Mouse (Mus musculus) adrenal gland, postnatal 36 days (tissue): ENCODE data around the gene Rbbp4. TPM values are rescaled to one million over a fixed set of nuclear protein-coding genes. Genes with fewer than 3 reads are reported as not detected.

Experiments
- DNase-seq, 2 experiments: peaks; one replicate each; pipeline ENCODE4 v3.0.0; 2021; ENCODE audit warnings: mixed read lengths in 1 of 2
- total RNA-seq, 2 experiments: library from RNA; stranded (reverse); gene quantifications; 2 replicates each; pipeline ENCODE4 v1.2.3; 2021

The Rbbp4 gene
- total RNA-seq, 2 experiments from 2014 or later, result 147 TPM

DNA sequence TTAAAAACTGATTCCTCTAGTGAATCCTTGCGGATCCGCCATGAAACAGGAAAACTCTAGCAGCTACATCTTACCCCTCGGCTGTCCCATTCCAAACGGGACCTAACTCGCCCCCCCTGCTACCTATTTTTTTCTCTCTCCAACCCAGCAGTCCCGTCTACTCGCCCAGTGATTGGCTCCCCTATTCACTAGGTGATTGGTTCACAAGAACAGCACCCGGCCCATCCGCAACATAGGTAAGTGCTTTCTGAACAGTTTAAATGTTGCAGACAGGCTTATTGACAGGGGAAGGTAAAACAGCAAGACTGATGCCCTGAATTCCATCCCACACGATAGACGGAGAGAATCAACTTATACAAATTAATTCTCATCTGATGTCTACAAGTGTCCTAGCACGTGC is 18.0 kb upstream of the Rbbp4 start:
- DNase-seq, result no peak

GRCm38 (mm10) chr4:129351111-129351510 is 15.9 kb upstream of the Rbbp4 start:
- no peak for DNase-seq

DNA sequence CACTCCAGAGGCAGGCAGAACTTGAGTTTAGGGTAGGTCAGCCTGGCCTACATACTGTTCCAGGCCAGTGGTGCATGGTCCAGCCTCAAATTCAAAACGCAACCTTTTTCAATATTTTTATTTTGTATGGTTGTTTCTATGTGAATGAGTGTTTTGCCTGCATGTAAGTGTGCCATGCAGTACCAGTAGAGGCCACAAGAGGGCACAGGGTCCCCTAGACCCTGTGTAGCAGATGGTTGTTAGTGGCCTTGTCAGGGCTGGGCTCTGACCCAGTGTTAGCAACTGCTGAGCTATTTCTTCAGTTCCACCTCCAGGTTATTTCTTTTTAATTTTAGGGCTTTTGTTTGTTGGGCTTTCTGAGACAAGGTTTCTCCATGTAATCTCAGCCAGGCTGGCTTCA is 15.5 kb upstream of the Rbbp4 start:
- peak; percentile 82 to 83 for DNase-seq

DNA sequence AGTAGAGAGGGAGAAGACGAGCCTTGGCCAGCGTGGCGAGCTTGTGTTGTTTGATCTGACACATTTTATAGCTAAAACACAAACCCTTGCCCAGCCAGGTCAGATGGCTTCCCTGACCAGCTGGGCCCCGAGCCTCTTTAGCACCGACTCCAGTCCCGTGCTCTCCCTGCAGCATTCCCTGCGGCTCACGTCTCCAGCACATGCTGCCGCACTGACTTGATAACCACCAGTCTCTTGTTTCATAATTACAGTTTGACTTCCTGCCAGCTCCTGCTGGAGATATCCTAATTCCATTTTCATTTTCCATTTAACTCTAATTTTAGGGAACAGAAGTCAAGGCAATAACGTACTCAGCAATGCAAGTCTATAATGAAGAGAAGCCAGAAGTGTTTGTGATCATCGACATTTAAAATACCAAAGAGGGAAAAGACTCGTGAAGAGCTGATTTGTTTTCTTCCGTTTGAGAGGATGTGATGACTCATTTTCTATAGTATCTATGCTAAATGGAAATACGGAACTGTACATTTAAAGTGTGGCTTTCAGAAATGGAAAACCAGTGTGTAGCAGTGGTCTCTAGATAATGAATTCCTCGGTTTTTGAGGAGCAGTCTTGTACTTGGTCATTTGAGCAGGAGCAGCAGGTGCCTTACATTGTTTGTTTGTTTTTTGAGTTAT is 11.4 kb upstream of the Rbbp4 start:
- DNase-seq, result peak in 1 of 2 experiments; percentile 23

DNA sequence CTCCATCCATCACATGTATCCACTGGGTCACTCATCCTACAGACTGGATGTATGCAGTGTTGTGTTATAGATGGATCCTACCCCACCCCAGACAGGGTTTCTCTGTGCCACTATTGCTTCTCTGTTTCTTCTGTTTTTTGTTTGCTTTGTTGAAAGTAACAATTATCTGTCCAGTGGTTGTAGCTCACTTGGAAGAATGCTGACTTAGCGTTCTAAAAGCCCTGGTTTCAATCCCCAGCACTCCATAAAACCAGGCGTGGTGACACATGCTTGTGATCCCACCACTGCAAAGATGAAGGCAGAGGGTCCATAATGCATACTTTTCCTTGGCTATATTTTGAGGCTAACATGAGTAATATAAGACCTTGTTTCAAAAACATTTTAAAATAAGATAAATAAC is 7.5 kb upstream of the Rbbp4 start:
- no peak for DNase-seq

- DNase-seq, result no peak
These were observed 6.7 kb upstream of the Rbbp4 start for GRCm38 (mm10) chr4:129341888-129342287.

- DNase-seq, result no peak
These were observed 4.6 kb upstream of the Rbbp4 start for GRCm38 (mm10) chr4:129339743-129340142.

- DNase-seq, result no peak
These were observed 1.1 kb upstream of the Rbbp4 start for GRCm38 (mm10) chr4:129336291-129336690.

- peak; percentile 66 to 72 for DNase-seq
These were observed 424 bp downstream of the Rbbp4 start for GRCm38 (mm10) chr4:129334677-129335215.

DNA sequence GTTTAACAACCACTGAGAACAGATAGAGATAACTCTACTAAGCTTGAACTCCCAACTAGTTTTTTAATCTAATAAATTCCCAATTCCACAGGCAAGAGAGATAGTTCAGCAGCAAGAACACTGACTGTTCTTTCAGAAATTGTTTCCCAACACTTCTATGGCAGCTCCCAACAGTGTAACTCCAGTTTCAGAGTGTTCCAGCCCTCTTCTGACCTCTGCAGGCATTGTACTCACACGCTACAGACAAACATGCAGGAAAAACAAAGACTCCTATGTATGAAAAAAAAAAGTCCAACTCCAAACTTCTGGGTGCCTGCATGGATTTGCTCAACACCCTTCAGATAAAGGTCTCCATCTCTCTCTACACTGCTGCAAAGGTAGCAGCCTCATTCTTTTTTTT is 2.3 kb downstream of the Rbbp4 start:
- DNase-seq, result no peak

DNA sequence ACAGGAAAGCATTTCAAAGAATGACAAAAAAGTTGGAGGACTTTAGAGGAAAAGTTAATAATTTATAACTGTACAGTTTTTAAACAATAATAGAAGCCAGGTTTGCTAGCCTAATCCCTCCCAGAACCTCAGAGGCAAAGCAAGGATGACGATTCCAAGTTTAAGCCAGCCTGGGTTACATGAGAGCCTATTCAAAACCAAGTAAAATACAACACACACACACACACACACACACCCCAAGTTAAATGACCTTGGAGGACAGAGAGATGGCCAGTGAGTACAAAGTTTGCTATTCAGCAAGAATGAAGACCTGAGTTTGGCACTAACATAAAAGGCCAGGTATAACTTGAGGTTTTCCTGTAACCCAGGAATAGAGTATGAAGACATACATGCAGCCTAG is 9.0 kb downstream of the Rbbp4 start:
- no peak for DNase-seq

DNA sequence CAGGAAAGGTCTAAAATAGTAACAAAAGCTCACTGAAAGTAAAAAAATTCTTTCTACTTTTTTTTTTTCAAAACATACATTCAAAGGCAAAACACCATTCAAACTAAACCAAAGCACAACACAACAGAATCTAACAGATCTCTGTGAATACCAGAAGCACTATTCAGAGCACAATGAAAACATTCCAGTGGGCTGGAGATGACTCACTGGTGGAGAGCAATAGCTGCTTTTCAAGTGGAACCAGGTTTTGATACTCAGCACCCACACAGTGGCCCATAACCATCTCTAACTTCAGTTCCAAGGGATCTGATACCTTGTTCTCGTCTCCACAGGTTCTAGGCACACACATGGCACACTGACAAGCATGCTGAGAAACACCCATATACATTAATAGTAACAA is 10.4 kb downstream of the Rbbp4 start:
- peak; percentile 25 to 34 for DNase-seq

DNA sequence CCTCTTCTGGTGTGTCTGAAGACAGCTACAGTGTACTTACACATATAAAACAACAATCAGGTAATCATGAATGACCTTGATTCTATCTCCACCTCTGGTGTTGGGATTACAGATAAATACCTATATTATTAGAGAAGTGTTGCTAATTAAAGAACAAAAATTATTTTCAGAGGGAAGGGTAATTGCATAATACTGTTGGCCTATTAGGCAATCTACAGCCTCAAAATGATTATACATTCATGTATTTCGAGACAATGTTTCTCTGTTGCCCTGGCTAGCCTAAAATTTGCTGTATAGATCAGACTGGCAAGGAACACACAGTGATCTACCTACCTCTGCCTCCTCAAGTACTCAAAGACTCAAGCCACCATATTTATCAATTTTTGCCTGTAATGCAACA is 11.7 kb downstream of the Rbbp4 start:
- no peak for DNase-seq

- no peak for DNase-seq
These were observed 13.1 kb downstream of the Rbbp4 start for GRCm38 (mm10) chr4:129322042-129322441.

DNA sequence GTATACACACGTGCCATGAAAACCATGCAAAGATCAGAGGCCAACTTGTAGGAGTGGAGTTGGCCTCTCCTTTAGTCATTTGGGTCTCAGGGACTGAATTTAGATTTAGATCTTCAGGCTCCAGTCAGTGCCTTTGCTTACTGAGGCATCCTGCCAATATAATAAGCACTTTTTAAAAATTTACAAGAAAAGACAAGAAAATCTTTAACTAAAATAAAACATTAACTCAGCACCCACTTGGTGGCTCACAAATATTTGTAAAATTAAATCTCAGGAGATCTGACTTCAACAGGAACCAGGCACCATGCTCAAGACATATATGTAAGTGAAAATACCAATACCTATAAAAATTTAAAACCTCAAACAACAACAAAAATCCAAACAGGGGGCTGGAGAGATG is 14.3 kb downstream of the Rbbp4 start:
- DNase-seq, result no peak

- no peak for DNase-seq
These were observed 21.3 kb downstream of the Rbbp4 start for GRCm38 (mm10) chr4:129313886-129314285.

DNA sequence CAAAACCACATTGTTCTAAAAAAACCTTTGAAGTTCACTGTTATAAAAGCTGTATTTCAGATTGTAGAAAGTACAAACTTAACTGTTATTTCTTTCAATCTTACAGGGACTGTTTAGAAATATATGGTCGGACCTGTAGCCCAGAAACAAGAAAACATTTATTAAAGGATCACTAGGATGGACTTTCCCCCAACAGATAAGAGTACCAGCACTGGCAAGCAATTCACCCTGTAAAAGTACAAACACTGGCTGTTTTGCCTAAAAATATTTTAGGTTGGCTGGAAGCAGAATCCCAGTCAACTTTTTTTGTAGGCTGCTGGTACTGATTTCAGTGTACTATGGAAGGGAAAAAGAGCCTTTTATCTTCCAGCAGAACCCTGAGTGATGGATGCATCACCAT is 27.2 kb downstream of the Rbbp4 start:
- DNase-seq, result no peak

DNA sequence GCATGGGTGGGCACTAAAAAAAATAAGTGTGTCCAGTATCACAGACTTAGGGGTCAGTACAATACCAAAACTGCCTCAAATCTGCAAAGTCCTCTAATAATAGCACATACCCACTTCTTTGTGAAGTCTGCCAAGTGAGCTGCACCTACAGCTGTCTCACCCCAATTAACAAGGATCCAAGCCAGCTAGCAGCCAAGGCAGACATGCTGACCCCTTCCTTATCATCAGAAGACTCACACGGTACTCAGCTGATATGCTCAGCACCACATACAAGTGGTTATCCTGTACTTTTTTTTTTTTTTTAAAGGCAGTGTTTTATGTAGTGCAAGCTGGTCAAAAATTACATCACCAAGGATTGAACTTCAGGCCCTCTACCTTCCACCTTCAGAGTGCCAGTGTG is 30.9 kb downstream of the Rbbp4 start:
- DNase-seq, result no peak

DNA sequence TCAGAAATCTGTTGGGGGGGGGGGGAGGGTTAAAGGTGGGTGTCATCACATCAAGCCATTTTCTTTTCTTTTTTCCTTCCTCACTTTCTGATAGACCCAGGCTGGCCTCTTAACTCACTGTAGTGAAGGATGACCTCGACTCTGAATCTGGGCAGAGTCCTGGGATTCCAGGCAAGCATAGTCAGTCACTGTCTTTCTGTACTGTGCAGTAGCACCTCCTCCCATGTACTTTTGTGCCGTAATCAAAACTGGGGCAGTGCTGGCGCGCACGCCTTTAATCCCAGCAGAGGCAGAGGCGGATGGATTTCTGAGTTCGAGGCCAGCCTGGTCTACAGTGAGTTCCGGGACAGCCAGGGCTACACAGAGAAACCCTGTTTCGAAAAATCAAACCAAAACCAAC is 31.4 kb downstream of the Rbbp4 start:
- DNase-seq, result peak; percentile 61 to 68

GRCm38 (mm10) chr4:129303401-129303800 is 31.8 kb downstream of the Rbbp4 start:
- DNase-seq, result no peak

DNA sequence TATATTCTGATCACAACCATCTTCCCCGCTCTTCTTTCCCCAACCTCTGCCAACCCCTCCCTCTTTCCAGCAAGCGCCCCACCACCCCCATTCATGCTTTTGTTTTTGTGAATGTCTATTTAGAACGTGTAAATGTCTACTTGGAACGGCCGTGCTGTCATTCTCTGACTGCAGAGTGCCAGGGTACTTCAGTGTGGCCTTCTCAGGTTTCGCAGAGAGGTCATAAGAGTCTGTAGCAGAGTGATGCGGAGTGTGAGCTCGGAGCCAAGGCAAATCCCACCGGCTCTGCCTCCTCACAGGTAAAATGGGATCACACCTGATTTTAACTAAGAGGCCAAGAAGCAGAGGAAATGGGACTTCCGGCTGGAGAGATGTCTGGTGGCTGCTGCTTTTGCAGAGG is 36.0 kb downstream of the Rbbp4 start:
- no peak for DNase-seq

DNA sequence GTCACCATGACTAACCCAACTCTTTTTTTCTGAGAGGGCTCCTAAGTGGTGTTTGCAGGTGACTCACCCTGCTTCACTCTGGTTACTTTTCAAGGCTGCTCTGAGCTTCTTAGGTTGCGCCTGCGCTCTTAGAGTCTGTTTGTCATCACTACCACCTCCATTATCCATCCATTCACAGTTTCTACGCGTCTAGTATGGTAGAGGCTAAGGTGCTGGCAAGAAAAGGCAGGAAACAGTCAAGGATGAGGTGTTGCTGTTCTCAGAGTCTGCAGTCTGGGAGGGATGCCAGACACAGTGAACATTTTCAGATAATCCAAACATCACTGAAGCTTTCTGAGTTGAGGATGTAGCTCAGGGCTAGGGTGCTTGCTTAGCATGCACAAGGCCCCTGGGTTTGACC is 37.4 kb downstream of the Rbbp4 start:
- DNase-seq, result peak; percentile 37 to 38

- DNase-seq, result no peak
These were observed 39.1 kb downstream of the Rbbp4 start for GRCm38 (mm10) chr4:129296066-129296465.

DNA sequence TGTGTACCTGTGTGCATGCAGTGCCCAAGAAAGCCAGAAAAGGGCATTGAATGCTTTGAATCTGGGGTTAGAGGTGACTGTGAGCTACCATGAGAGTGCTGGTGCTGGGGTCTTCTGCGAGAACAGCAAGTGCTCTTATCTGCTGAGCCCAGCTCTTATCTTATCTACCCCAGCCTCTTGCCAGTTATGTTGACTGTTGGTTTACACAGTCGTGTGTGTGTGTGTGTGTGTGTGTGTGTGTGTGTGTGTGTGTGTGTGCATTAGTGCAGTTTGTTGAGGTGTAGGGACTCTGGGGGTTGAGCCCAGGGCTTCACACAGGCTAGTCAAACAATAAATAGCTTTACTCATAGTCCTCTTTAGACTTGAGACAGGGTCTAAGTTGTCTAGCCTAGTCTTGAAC is 40.0 kb downstream of the Rbbp4 start:
- DNase-seq, result no peak

- DNase-seq, result no peak
These were observed 41.5 kb downstream of the Rbbp4 start for GRCm38 (mm10) chr4:129293702-129294101.
